ENCODE assay signal across 8 mouse cellular contexts in the genomic region with DNA sequence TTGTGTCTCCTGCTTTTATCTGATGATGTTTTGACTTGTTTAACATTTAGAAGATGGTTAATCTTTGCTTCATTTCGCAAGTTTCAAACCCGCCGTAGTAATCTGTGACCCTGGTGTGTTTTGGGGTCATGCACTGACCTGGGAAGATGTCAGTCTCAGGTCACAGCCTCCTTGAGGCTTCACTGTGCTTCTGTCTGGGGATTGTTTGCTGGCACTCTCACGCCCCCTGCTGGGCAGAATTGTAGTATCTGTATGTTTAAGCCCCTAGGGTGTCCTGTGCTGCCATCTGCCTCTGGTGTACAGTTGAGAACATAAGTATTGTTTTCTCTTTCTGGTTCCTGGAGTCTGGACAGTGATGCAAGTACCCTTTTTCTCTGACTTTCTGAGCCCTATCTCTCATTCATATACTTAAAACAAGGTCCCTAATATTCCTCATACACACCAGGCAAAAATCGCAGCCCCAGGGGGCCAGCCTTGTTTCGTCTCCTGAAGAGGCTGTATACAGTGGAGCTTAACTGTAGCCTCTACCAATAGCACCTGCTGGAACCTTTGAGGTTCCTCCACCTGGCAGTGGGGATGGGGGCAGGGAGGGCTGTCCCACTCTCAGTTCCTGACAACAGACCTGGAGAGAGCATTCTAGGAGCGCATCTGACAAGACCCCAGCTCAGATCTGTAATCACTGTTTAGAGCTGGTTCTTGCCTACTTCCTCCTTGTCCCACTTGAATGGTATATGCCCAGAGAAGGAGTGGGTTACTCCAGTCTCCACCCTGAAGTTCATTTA. TPM values are rescaled to one million over a fixed set of nuclear protein-coding genes. Genes with fewer than 3 reads are reported as not detected.
DNase-seq lines count a peak whose midpoint lies in the region; ATAC-seq and TF ChIP-seq lines count a peak whose summit lies in the region.

No protein-coding gene starts in this region.

- no peaks in the 10 kb centered on the region for H3K27me3 ChIP-seq in embryonic facial prominence, embryonic 10.5 days (replicated peaks; ENCODE audit: low read depth, poor library complexity, severe bottlenecking)
- H3K27me3 ChIP-seq in heart, adult 2 months (ENCODE audit: control insufficient read depth, insufficient read depth, low read length) = no peaks in the 10 kb centered on the region
- H3K27me3 ChIP-seq in limb, embryonic 13.5 days = no peaks in the 10 kb centered on the region

- no peak for TF ChIP-seq EP300 in heart, adult 2 months (IDR thresholded peaks at IDR 0.05; ENCODE audit: insufficient read depth, low read depth, low read length)

- H3K36me3 ChIP-seq in embryonic facial prominence, embryonic 10.5 days (replicated peaks) = peaks cover 87% of the 10 kb centered on the region
- H3K36me3 ChIP-seq in heart, adult 2 months (ENCODE audit: control insufficient read depth, insufficient read depth, low read length) = peaks cover 4% of the 10 kb centered on the region
- peaks cover 80% of the 10 kb centered on the region for H3K36me3 ChIP-seq in limb, embryonic 13.5 days

- H3K4me2 ChIP-seq in limb, embryonic 13.5 days (replicated peaks) = no peak overlapping the region

- no peak overlapping the region for H3K27ac ChIP-seq in embryonic facial prominence, embryonic 10.5 days (replicated peaks)
- no peak overlapping the region for H3K27ac ChIP-seq in heart, adult 2 months
- H3K27ac ChIP-seq in limb, embryonic 13.5 days = no peak overlapping the region

- H3K4me3 ChIP-seq in embryonic facial prominence, embryonic 10.5 days = no peak overlapping the region
- H3K4me3 ChIP-seq in heart, adult 2 months = no peak overlapping the region
- no peak overlapping the region for H3K4me3 ChIP-seq in limb, embryonic 13.5 days

- TF ChIP-seq POLR2A in heart, adult 2 months (IDR thresholded peaks at IDR 0.05; ENCODE audit: insufficient read depth, low read depth, low read length) = no peak

- peak; percentile 93 for TF ChIP-seq CTCF in heart, adult 2 months (IDR thresholded peaks at IDR 0.05)

- 60% methylated on average over 7 of the region's 7 CpGs for WGBS in embryonic facial prominence, embryonic 10.5 days
- 71% methylated on average over 7 of the region's 7 CpGs for WGBS in heart, adult 2 months
- WGBS in limb, embryonic 13.5 days = 71% methylated on average over 7 of the region's 7 CpGs

- H3K4me1 ChIP-seq in embryonic facial prominence, embryonic 10.5 days = no peaks in the 10 kb centered on the region
- peaks cover 8% of the 10 kb centered on the region for H3K4me1 ChIP-seq in heart, adult 2 months (ENCODE audit: control insufficient read depth, insufficient read depth, low read length)
- H3K4me1 ChIP-seq in limb, embryonic 13.5 days = no peaks in the 10 kb centered on the region

- H3K9me3 ChIP-seq in embryonic facial prominence, embryonic 10.5 days = no peaks in the 10 kb centered on the region
- no peaks in the 10 kb centered on the region; the same call in 1 of the 2 replicates for H3K9me3 ChIP-seq in limb, embryonic 13.5 days

- intact Hi-C loops in heart, adult 2 months (cut with DNase I) = loop anchor here (1.0 to 2.0 kb wide), 2 partner anchors 41 to 80 kb away; no protein-coding TSS in a partner anchor

- H3K79me2 ChIP-seq in heart, adult 2 months (replicated peaks; ENCODE audit: control insufficient read depth, insufficient read depth, low read length) = no peaks in the 10 kb centered on the region

- DNase-seq in 416B (ENCODE audit: low read depth) = peak; percentile 76
- peak; percentile 86 for DNase-seq in adrenal gland, postnatal 14 days
- peak; percentile 78 for DNase-seq in embryonic facial prominence, embryonic 10.5 days (ENCODE audit: low spot score)
- DNase-seq in heart, adult 2 months = peak; percentile 67 to 82
- peak; percentile 55 to 85 for DNase-seq in kidney, adult 8-10 months
- DNase-seq in naive thymus-derived CD4-positive, alpha-beta T cell, adult 2 months (ENCODE audit: low read depth) = peak; percentile 89
- DNase-seq in spleen, postnatal 4 days (ENCODE audit: low spot score in 2 of 2) = peak; percentile 80 to 93

- H3K9ac ChIP-seq in heart, adult 2 months (ENCODE audit: low read depth, low read length) = no peak overlapping the region
- no peak overlapping the region for H3K9ac ChIP-seq in limb, embryonic 13.5 days

- ATAC-seq in limb, embryonic 13.5 days (ENCODE audit: low FRiP score, low read depth) = 0 out of 2 replicates have a peak, but pooled peaks have one; percentile 40

RNA-seq across cellular contexts. Expression of gene Slc6a3, which starts 30.7 kb away (rescaled TPM):
- total RNA-seq in adrenal gland, postnatal 14 days (2021) = 0.11 TPM in 1 of 2 replicates, not detected in the other
- 0.20 TPM in 1 of 2 replicates, not detected in the other for polyA plus RNA-seq in embryonic facial prominence, embryonic 10.5 days (2016; fragmentation: Nextera tagmentation; extraction: Ambion mirVana)
- not detected for total RNA-seq in heart, adult 2 months (2021)
- not detected in 2 replicates for polyA plus RNA-seq in heart, adult 2 months (2012; rRNA removed)
- polyA plus RNA-seq in limb, embryonic 13.5 days (2015; fragmentation: Nextera tagmentation; extraction: Ambion mirVana) = 0.11 and 0.13 TPM in 2 replicates

RNA-seq across cellular contexts. Expression of gene Lpcat1, which starts 38.9 kb away (rescaled TPM):
- 17.3 and 18.9 TPM in 2 replicates for total RNA-seq in adrenal gland, postnatal 14 days (2021)
- 59.4 and 60.5 TPM in 2 replicates for polyA plus RNA-seq in embryonic facial prominence, embryonic 10.5 days (2016; fragmentation: Nextera tagmentation; extraction: Ambion mirVana)
- 10 to 100 TPM in 1 of 2 experiments, 1 to 10 TPM in 1; 7.5 to 13.1 TPM for total RNA-seq in heart, adult 2 months (2021)
- polyA plus RNA-seq in heart, adult 2 months (2012; rRNA removed) = 11.1 and 17.1 TPM in 2 replicates
- 53.0 and 53.6 TPM in 2 replicates for polyA plus RNA-seq in limb, embryonic 13.5 days (2015; fragmentation: Nextera tagmentation; extraction: Ambion mirVana)
